Mouse (Mus musculus): Measurements from ENCODE around the gene Fam178b. TPM values are rescaled to one million over a fixed set of nuclear protein-coding genes. Genes with fewer than 3 reads are reported as not detected.

Gene Fam178b
- polyA plus RNA-seq, 1 experiment: not detected

- no peak for TF ChIP-seq GATA1 (IDR thresholded peaks at IDR 0.05; ENCODE audit: low read length)
Observed at GRCm38 (mm10) chr1:36522210-36522609, 160.8 kb downstream of the Fam178b start.

- TF ChIP-seq GATA1 (IDR thresholded peaks at IDR 0.05; ENCODE audit: low read length): no peak
Observed at GRCm38 (mm10) chr1:36519626-36520025, 163.4 kb downstream of the Fam178b start.

DNA sequence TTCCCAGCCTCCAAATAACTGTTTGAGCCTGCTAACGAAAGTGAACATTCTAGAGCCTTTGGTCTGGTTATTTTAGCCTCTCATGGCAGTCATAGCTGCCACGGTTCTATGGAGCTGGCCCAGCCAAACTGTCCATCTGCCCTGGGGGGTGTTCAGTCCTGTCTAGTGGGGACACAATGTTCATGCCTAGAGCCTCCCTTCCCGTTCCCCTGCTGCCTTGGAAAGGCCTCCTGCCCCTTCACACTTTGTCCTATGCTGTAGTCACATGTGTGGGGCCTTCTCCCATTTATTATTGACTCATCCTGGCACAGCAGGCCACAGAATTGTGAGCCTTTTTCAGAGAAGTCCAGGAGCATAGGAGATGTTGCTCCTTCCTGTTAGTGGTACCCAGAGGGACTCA lies 164.7 kb downstream of the Fam178b start:
- TF ChIP-seq GATA1 (IDR thresholded peaks at IDR 0.05; ENCODE audit: low read length): no peak

GRCm38 (mm10) chr1:36513718-36514117 lies 169.3 kb downstream of the Fam178b start:
- TF ChIP-seq GATA1 (IDR thresholded peaks at IDR 0.05; ENCODE audit: low read length): no peak

DNA sequence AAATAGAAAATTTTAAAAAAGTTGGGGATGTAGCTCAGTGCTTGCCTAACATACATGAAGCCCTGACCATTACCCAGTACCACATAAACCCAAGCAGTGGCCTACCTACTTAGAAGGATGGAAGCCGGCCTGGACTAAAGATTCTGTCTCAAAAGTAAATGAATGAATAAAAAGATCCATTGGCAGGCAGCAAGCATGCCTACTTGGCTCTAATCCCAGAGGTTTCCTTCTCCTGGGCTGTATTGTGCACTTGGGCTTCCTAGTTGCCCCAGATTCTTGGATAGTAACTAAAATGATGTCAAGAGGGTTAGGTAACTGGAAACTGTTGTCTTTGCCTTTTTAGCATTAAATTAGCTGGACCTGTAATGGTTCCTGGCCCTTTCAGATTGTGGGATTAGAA lies 169.7 kb downstream of the Fam178b start:
- TF ChIP-seq GATA1 (IDR thresholded peaks at IDR 0.05; ENCODE audit: low read length): no peak

DNA sequence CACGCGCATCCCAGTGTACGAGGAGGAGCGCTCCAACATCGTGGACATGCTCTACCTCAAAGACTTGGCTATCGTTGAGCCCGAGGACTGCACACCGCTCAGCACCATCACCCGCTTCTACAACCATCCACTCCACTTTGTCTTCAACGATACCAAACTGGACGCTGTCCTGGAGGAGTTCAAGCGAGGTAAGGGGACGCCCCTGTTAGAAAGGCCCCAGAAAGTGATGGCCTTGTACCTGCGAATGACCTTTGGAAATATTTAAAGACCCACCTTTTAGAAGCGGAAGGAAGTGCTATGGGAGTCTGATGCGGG lies 170.1 kb downstream of the Fam178b start:
- no peak for TF ChIP-seq GATA1 (IDR thresholded peaks at IDR 0.05; ENCODE audit: low read length)

Other genes starting within 250 kb of the Fam178b start
- 11.6 and 12.8 TPM in 2 replicates for gene Lman2l, start 237.9 kb downstream of the Fam178b start, polyA plus RNA-seq (2012)
- gene Cnnm4, start 211.6 kb downstream of the Fam178b start, polyA plus RNA-seq (2012): 1.3 and 2.1 TPM in 2 replicates
- gene Cnnm3, start 171.3 kb downstream of the Fam178b start, polyA plus RNA-seq (2012): 22.7 and 24.8 TPM in 2 replicates
- gene Ankrd23, start 146.3 kb downstream of the Fam178b start, polyA plus RNA-seq (2012): 10.6 and 13.0 TPM in 2 replicates
- 0.24 TPM in 1 of 2 replicates, not detected in the other for gene Gm42417, start 143.8 kb downstream of the Fam178b start, polyA plus RNA-seq (2012)
- gene Ankrd39, start 135.7 kb downstream of the Fam178b start, polyA plus RNA-seq (2012): 17.9 and 23.3 TPM in 2 replicates
- not detected in 2 replicates for gene Sema4c, start 124.8 kb downstream of the Fam178b start, polyA plus RNA-seq (2012)
- 1,928 and 2,433 TPM in 2 replicates for gene Cox5b, start 8.3 kb upstream of the Fam178b start, polyA plus RNA-seq (2012)
- gene 4933424G06Rik, start 27.0 kb upstream of the Fam178b start, polyA plus RNA-seq (2012): not detected in 2 replicates
- gene Actr1b, start 31.2 kb upstream of the Fam178b start, polyA plus RNA-seq (2012): 99.1 and 103 TPM in 2 replicates
- gene Zap70, start 78.6 kb upstream of the Fam178b start, polyA plus RNA-seq (2012): not detected in 2 replicates

Data from G1E-ER4 (cell line).